Mouse (Mus musculus): ENCODE results near the gene Paqr8. TPM values are rescaled to one million over a fixed set of nuclear protein-coding genes. Genes with fewer than 3 reads are reported as not detected.

The Paqr8 gene
- total RNA-seq, 2 experiments from 2014 or later: 128 to 135 TPM

DNA sequence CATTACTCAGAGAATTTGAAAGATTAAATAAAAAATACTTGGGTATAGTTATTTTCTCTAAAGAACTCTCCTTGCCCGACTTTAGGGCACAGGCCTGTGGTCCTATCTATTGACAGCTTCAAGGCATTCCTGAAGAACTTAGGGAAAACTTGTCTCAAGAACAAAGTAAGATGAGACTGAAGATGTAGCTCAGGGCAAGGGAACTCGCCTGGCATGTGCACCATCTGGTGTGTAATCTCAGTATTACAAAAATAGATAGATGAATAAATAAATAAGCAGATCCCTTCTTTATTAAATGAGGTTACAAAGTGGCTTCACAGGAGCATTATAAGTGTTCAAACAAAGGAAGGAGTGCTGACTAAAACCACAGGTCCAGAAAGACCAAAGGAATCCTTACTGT is 93.7 kb downstream of the Paqr8 start:
- peak; percentile 30 for TF ChIP-seq CTCF (IDR thresholded peaks at IDR 0.05)
- DNase-seq (ENCODE audit: extremely low spot score in 1 of 2, low spot score in 2 of 2): no peak
- Histone ChIP-seq H3K27ac (no peak overlapping the region), H3K4me3 (no peak overlapping the region)
- intact Hi-C loops (cut with DNase I): loop anchor here (5.0 kb wide), 1 partner anchor 47 kb away; no protein-coding TSS in a partner anchor

GRCm38 (mm10) chr1:20984582-20984981 is 94.2 kb downstream of the Paqr8 start:
- no peak for DNase-seq (ENCODE audit: extremely low spot score in 1 of 2, low spot score in 2 of 2)
- no peak overlapping the region for H3K4me3 ChIP-seq
- H3K27ac ChIP-seq: no peak overlapping the region
- TF ChIP-seq CTCF (IDR thresholded peaks at IDR 0.05): no peak
- intact Hi-C loops (cut with DNase I): loop anchor here (5.0 kb wide), 1 partner anchor 47 kb away; no protein-coding TSS in a partner anchor

DNA sequence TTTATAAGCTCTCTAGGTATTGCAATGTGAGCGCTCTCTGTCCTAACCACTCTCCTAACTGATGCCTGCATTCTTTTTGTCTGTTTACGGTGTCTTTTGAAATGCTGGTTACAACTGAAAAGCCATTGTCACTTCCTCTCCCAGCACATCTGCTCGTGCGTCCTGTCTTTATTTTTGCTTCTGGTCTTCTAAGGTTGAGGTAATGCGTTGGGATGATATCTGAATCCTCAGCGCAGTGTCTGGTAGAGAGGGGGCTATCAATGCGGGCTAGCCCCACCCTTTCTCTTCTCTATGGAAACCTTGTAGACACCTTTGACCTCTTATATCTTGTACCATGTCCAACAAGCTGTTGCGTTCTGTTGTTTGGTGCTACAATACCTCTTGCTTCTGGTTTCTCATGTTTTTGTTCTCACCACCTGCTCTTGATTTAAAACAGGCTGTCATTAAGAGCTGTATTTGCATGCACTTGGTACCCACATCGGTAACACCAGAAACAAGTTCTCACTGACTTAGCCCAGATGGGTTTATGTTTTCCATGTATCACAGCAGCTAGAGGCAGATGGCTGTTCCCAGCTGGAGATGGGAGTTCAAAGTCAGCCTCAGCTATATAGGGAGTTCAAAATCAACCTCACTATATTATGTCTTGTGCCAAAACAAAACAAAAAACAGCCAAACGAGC is 96.1 kb downstream of the Paqr8 start:
- Histone ChIP-seq H3K4me3 (no peak overlapping the region), H3K27ac (no peak overlapping the region)
- intact Hi-C loops (cut with DNase I): no loop called here
- TF ChIP-seq CTCF (IDR thresholded peaks at IDR 0.05): no peak
- no peak for DNase-seq (ENCODE audit: extremely low spot score in 1 of 2, low spot score in 2 of 2)

Other genes with a start within 250 kb of the Paqr8 start
- not detected for gene Il17a, start 159.7 kb upstream of the Paqr8 start, total RNA-seq (2021)
- gene Il17f, start 100.0 kb upstream of the Paqr8 start, total RNA-seq (2021): not detected
- 1 to 10 TPM; 1.9 to 3.4 TPM for gene Mcm3, start 70.3 kb upstream of the Paqr8 start, total RNA-seq (2021)
- gene Efhc1, start 61.0 kb downstream of the Paqr8 start, total RNA-seq (2021): 1 to 10 TPM; 1.3 to 1.9 TPM
- 1 to 10 TPM; 1.0 to 1.3 TPM for gene Tram2, start 188.6 kb downstream of the Paqr8 start, total RNA-seq (2021)